Mouse (Mus musculus): ENCODE data around the gene Gm10392.

The Gm10392 gene

DNA sequence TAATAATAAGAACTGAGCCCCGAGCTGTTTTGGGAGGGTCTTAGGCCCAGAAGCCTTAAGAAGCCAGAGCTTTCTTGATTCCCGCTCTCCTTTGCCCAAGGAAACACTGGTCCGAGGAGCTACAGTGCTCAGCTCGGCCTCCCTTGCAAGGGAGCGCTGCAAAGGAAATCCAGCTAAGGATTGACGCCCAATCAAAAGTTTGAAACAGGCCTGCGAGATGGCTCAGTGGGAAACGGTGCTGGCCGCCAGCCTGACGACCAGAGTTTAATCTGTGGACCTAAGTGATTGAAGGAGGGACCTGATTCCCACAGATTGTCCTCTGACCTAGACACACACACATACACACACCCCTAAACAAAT, 5.2 kb downstream of the Gm10392 start:
- ChIA-PET POLR2A (interaction anchor here (0.5 to 16.4 kb wide), 26 partner anchors 8 to 847 kb away, joined by 3 to 210 read pairs (median 4); partner anchors contain the start of genes Ankrd13b (in 2 of the 4), Git1 (in 2 of the 4) and Taok1 (in 2 of the 4)), CTCF (interaction anchor here in 3 of 4 experiments (1.1 to 6.4 kb wide), 8 partner anchors 11 to 47 kb away, joined by 3 to 32 read pairs (median 4); partner anchors contain the start of gene Git1 (in 2 of the 3))

DNA sequence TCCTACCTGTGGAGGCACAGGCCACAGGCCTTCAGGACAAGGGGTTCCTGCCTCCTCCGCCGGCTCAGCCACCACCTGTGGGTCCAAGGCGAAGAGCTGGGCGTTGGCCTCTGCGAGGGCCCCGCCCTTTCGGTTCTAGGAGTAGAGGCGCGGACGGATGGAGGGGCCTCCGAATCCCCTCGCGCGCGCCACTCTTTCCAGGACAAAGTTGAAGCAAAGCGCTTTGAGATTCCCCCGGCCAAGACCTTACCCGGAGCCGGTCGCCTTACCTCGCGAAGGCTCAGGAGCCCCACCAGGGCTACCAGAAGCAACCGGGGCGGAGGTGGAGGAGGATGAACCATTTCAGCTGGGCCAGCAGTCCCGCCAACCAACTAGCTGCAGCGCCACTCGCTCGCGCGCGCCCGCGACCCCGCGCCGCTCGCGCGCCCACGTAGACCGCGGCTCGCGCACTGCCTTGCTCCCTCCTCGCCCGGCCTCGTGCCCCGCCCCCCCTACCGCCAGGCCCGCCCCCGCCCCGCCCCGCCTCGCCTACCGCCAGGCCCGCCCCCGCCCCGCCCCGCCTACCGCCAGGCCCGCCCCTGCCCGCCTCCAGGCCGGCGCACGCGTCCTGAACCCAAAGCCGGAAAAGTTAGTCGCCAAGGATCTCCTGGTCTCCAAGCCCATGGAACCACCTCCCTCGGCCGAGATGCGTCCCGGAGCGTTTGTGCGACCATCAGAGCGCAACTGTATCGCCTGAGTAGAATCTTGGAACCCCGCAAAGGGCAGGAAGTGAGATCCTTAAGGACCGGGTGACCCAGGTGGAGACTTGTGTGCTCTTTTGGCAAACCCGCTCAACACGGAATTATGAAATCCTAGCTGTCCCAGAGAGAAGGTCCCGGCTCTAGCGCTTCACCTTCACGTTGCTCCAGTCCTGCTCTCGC, 5.8 kb downstream of the Gm10392 start:
- ChIA-PET CTCF (interaction anchor here in 3 of 4 experiments (0.5 to 6.4 kb wide), 12 partner anchors 9 to 469 kb away, joined by 3 to 32 read pairs (median 4); partner anchors contain the start of gene Git1 (in 1 of the 3)), POLR2A (interaction anchor here (0.6 to 16.4 kb wide), 30 partner anchors 8 to 847 kb away, joined by 3 to 210 read pairs (median 4); partner anchors contain the start of genes Ankrd13b (in 3 of the 4), Taok1 (in 3 of the 4), Git1 (in 2 of the 4) and Coro6 (in 1 of the 4))

GRCm38 (mm10) chr11:77511336-77511735, 7.7 kb downstream of the Gm10392 start:
- POLR2A ChIA-PET: interaction anchor here in 3 of 4 experiments (0.5 to 16.4 kb wide), 8 partner anchors 10 to 97 kb away, joined by 3 to 210 read pairs (median 4); partner anchors contain the start of genes Git1 (in 2 of the 3), Ankrd13b (in 1 of the 3) and Taok1 (in 1 of the 3)
- CTCF ChIA-PET: interaction anchor here in 2 of 4 experiments (0.7 to 6.4 kb wide), 3 partner anchors 10 to 16 kb away, joined by 4 to 32 read pairs (median 4); no protein-coding TSS in a partner anchor

- ChIA-PET POLR2A (interaction anchor here (0.5 to 16.4 kb wide), 38 partner anchors 8 to 474 kb away, joined by 3 to 210 read pairs (median 4); partner anchors contain the start of genes Git1 (in 4 of the 4), Taok1 (in 3 of the 4), Ankrd13b (in 2 of the 4) and Gm10392 (in 1 of the 4)), CTCF (interaction anchor here (0.5 to 4.8 kb wide), 63 partner anchors 8 to 971 kb away, joined by 3 to 84 read pairs (median 4); partner anchors contain the start of genes Ankrd13b (in 3 of the 4), Git1 (in 3 of the 4), Gm10392 (in 1 of the 4) and Nek8 (in 1 of the 4))
These were observed 10.7 kb downstream of the Gm10392 start for GRCm38 (mm10) chr11:77508068-77509021.

DNA sequence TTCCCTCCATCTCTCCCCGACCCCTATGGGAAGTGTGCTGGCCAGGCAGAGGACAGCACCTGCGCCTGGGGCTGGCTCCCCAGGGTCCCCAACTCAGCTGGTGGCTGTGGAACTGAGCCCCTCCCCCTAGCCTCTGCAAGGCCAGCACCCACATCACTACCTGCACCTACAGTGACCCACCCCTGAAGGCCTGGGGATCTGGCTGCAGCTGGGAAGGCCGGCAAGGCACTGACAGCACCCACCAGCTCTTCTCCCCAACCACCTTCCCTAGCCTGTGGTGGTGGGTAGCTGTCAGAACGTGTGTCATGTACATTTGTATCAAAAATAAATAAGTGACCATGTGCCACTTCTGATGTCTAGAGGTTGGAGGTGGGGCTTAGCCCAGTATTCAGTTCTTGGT, 11.6 kb downstream of the Gm10392 start:
- ChIA-PET CTCF (interaction anchor here (0.5 to 4.8 kb wide), 50 partner anchors 7 to 996 kb away, joined by 3 to 84 read pairs (median 4); partner anchors contain the start of genes Ankrd13b (in 3 of the 4), Git1 (in 2 of the 4), Gm10392 (in 1 of the 4) and Nek8 (in 1 of the 4)), POLR2A (interaction anchor here (0.5 to 16.4 kb wide), 32 partner anchors 8 to 475 kb away, joined by 3 to 210 read pairs (median 4); partner anchors contain the start of genes Git1 (in 4 of the 4), Ankrd13b (in 2 of the 4), Taok1 (in 2 of the 4) and Gm10392 (in 1 of the 4))

GRCm38 (mm10) chr11:77506941-77507340, 12.1 kb downstream of the Gm10392 start:
- ChIA-PET CTCF (interaction anchor here (0.5 to 4.8 kb wide), 14 partner anchors 9 to 988 kb away, joined by 3 to 84 read pairs (median 5); partner anchors contain the start of genes Git1 (in 2 of the 4), Ankrd13b (in 1 of the 4) and Gm10392 (in 1 of the 4)), POLR2A (interaction anchor here in 3 of 4 experiments (0.6 to 16.4 kb wide), 10 partner anchors 9 to 475 kb away, joined by 3 to 210 read pairs (median 5); partner anchors contain the start of genes Ankrd13b (in 2 of the 3), Git1 (in 1 of the 3), Phf12 (in 1 of the 3) and Taok1 (in 1 of the 3))

- POLR2A ChIA-PET: interaction anchor here in 3 of 4 experiments (0.5 to 16.4 kb wide), 11 partner anchors 7 to 879 kb away, joined by 3 to 210 read pairs (median 7); partner anchors contain the start of genes Ankrd13b (in 2 of the 3), Git1 (in 2 of the 3), Abhd15 (in 1 of the 3) and Gm10392 (in 1 of the 3)
- CTCF ChIA-PET: interaction anchor here in 2 of 4 experiments (0.5 to 4.8 kb wide), 8 partner anchors 8 to 987 kb away, joined by 3 to 84 read pairs (median 4); partner anchors contain the start of genes Ankrd13b (in 1 of the 2) and Git1 (in 1 of the 2)
These were observed 12.7 kb downstream of the Gm10392 start for GRCm38 (mm10) chr11:77506273-77506672.

DNA sequence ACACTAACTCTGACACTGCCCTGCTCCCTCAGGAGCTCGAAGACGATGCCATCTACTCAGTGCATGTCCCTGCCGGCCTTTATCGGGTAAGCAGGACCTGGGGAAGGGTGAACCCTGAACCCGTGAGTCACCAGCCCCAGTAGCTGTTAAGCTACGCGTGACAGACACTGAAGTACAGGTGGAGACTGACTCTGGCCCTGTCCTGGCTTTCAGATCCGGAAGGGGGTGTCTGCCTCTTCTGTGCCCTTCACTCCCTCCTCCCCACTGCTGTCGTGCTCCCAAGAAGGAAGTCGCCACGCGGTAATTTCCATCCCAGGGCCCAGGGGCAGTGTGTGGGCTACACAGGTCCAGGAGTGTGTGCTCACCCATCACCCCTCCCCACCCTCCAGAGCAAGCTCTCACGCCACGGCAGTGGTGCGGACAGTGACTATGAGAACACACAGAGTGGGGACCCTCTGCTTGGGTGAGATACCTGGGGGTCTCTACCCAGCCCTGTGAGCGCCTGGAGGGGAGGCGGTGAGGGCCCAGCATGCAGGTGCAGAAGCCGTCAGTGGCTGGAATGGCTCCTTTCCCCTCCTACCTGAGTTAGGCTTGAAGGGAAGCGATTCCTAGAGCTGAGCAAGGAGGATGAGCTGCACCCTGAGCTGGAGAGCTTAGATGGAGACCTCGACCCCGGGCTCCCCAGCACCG, 13.6 kb downstream of the Gm10392 start:
- ChIA-PET POLR2A (interaction anchor here in 2 of 4 experiments (0.9 to 16.4 kb wide), 8 partner anchors 8 to 399 kb away, joined by 3 to 210 read pairs (median 4); partner anchors contain the start of genes Ankrd13b (in 2 of the 2), Git1 (in 2 of the 2), Abhd15 (in 1 of the 2) and Gm10392 (in 1 of the 2)), CTCF (interaction anchor here in 3 of 4 experiments (1.1 to 4.8 kb wide), 4 partner anchors 9 to 38 kb away, joined by 3 to 84 read pairs (median 4); partner anchors contain the start of gene Git1 (in 1 of the 3))

DNA sequence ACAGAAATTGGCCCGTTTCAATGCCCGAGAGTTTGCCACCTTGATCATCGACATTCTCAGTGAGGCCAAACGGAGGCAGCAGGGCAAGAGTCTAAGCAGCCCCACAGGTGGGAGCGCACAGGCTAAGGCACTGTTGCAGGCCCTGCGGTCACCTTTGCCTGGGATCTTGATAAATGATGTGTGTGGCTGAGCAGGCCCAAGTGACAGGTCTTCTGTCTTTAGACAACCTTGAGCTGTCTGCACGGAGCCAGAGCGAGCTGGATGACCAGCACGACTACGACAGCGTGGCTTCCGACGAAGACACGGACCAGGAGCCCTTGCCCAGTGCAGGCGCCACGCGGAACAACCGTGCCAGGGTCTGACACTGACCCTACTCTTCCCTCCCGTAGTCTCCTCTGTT, 14.6 kb downstream of the Gm10392 start:
- ChIA-PET CTCF (interaction anchor here in 2 of 4 experiments (0.6 to 4.8 kb wide), 8 partner anchors 8 to 239 kb away, joined by 3 to 84 read pairs (median 3); partner anchors contain the start of gene Git1 (in 1 of the 2)), POLR2A (interaction anchor here in 3 of 4 experiments (0.9 to 16.4 kb wide), 9 partner anchors 9 to 400 kb away, joined by 3 to 210 read pairs (median 10); partner anchors contain the start of genes Git1 (in 2 of the 3), Abhd15 (in 1 of the 3), Ankrd13b (in 1 of the 3) and Gm10392 (in 1 of the 3))

DNA sequence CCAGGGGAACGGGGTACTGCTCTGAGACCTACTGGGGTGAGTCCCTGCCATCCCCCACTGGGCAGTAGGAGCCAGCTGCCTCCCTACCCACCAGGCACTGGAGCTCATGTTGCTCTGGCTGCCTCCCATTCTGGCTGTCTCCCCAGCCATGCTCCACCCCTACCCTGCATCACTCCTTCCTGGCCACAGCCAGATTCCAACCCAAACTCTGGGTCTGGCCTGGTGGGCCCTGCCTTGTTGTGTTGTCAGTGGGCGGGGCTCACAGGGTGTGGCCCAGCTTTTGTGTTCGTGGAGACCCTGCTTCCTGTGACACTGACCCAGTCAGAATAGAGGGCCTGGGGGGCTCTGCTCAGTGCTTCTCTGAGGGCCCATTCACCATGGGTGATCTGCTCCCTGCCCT, 15.5 kb downstream of the Gm10392 start:
- CTCF ChIA-PET: interaction anchor here in 3 of 4 experiments (0.7 to 2.5 kb wide), 12 partner anchors 10 to 317 kb away, joined by 3 to 11 read pairs (median 3); partner anchors contain the start of gene Ankrd13b (in 1 of the 3)
- POLR2A ChIA-PET: interaction anchor here (0.7 to 16.4 kb wide), 15 partner anchors 9 to 126 kb away, joined by 3 to 210 read pairs (median 5); partner anchors contain the start of genes Ankrd13b (in 3 of the 4), Git1 (in 3 of the 4), Abhd15 (in 2 of the 4) and Taok1 (in 2 of the 4)

- ChIA-PET CTCF (interaction anchor here in 2 of 4 experiments (0.9 to 3.4 kb wide), 8 partner anchors 8 to 318 kb away, joined by 3 to 32 read pairs (median 4); partner anchors contain the start of genes Git1 (in 2 of the 2), Abhd15 (in 1 of the 2), Ankrd13b (in 1 of the 2) and Trp53i13 (in 1 of the 2)), POLR2A (interaction anchor here in 3 of 4 experiments (0.6 to 16.4 kb wide), 11 partner anchors 9 to 480 kb away, joined by 3 to 210 read pairs (median 10); partner anchors contain the start of genes Git1 (in 3 of the 3), Abhd15 (in 2 of the 3), Ankrd13b (in 2 of the 3) and Phf12 (in 1 of the 3))
These were observed 16.5 kb downstream of the Gm10392 start for GRCm38 (mm10) chr11:77502481-77502880.

DNA sequence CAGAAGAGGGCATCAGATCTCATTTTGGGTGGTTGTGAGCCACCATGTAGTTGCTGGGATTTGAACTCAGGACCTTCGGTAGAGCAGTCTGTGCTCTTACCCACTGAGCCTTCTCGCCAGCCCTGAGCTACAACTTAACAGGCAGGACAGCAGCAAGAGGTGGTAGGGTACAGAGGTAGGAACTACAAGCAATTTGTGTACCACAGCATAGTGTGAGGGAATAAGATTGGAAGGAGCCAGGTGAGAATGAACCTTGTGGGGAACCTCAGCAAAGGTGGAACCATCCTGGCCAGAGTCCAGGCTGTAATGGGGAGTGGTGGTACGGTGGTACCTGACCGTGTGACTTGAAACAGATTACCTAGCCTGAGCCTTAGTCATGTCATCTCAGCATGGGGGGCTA, 17.0 kb downstream of the Gm10392 start:
- ChIA-PET POLR2A (interaction anchor here in 3 of 4 experiments (0.5 to 16.4 kb wide), 8 partner anchors 9 to 745 kb away, joined by 3 to 210 read pairs (median 8); partner anchors contain the start of genes Abhd15 (in 1 of the 3), Ankrd13b (in 1 of the 3) and Git1 (in 1 of the 3)), CTCF (interaction anchor here (0.5 to 3.4 kb wide), 19 partner anchors 9 to 1656 kb away, joined by 3 to 32 read pairs (median 5); partner anchors contain the start of genes Ankrd13b (in 2 of the 4), Abhd15 (in 1 of the 4), Git1 (in 1 of the 4) and Gm10392 (in 1 of the 4))

- CTCF ChIA-PET: interaction anchor here (0.5 to 3.4 kb wide), 25 partner anchors 8 to 1657 kb away, joined by 3 to 32 read pairs (median 4); partner anchors contain the start of genes Ankrd13b (in 2 of the 4), Abhd15 (in 1 of the 4), Git1 (in 1 of the 4) and Gm10392 (in 1 of the 4)
- POLR2A ChIA-PET: interaction anchor here in 2 of 4 experiments (0.6 to 7.2 kb wide), 12 partner anchors 8 to 395 kb away, joined by 3 to 48 read pairs (median 5); partner anchors contain the start of genes Abhd15 (in 1 of the 2) and Taok1 (in 1 of the 2)
These were observed 17.6 kb downstream of the Gm10392 start for GRCm38 (mm10) chr11:77501392-77501791.

Data from embryonic stem cell, embryonic (primary cell).